Comparison of ENCODE assay signal across 18 mouse cellular contexts in the genomic region with DNA sequence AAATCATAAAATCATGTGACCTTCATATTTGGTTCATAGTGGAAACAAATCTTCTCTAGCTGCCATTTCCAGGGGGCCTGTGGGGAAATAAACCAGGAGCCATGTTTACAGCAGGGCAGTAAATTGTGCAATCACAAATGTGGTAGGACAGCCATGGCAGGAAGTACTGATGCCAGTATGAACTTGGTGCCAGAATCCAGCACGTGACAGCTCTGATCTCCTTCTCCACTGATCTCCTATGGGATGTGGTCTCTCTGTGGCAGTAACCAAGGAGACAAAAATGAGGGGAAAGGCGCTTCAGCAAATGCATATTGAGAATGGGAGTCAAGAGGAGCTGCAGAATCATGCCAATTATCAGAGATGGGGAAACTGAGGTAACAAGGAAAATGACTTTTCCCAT.
"Had no signal": no experiment of that assay in that cellular context is flagged by ENCODE, and none has a peak within 500 bp of the region (broad histone marks: within the 10 kb centered on the region; RNA-seq: fewer than 3 reads in every experiment).

No protein-coding gene starts in this region.

- H3K27me3 ChIP-seq: liver, embryonic 13.5 days; midbrain, embryonic 12.5 days; midbrain, embryonic 15.5 days; neural tube, embryonic 13.5 days had no signal

- H3K4me2 ChIP-seq: liver, embryonic 13.5 days; midbrain, embryonic 12.5 days; midbrain, embryonic 15.5 days; neural tube, embryonic 13.5 days had no signal

- H3K9me3 ChIP-seq: liver, embryonic 13.5 days; midbrain, embryonic 12.5 days; midbrain, embryonic 15.5 days; neural tube, embryonic 13.5 days had no signal

- H3K4me1 ChIP-seq: liver, embryonic 13.5 days; midbrain, embryonic 12.5 days; midbrain, embryonic 15.5 days had no signal

- H3K27ac ChIP-seq: liver, embryonic 13.5 days; midbrain, embryonic 12.5 days; midbrain, embryonic 15.5 days; neural tube, embryonic 13.5 days; stomach, postnatal 0 days had no signal

- ATAC-seq: midbrain, embryonic 15.5 days had no signal

- H3K36me3 ChIP-seq: liver, embryonic 13.5 days; midbrain, embryonic 12.5 days; midbrain, embryonic 15.5 days; neural tube, embryonic 13.5 days had no signal

- H3K9ac ChIP-seq: liver, embryonic 13.5 days; midbrain, embryonic 12.5 days; midbrain, embryonic 15.5 days; neural tube, embryonic 13.5 days had no signal

- DNase-seq: kidney, adult 9 months; kidney, postnatal 14 days; kidney, postnatal 4 days; liver, embryonic 13.5 days; lung, adult 2 months; lung, postnatal 14 days; lung, postnatal 4 days; right cerebral cortex, adult 18-20 months; right cerebral cortex, postnatal 14 days; right cerebral cortex, postnatal 4 days; thymus, adult 2 months; thymus, postnatal 14 days; thymus, postnatal 4 days had no signal

- H3K4me3 ChIP-seq: liver, embryonic 13.5 days; midbrain, embryonic 12.5 days; midbrain, embryonic 15.5 days; myocyte; neural tube, embryonic 13.5 days had no signal
